Mouse (Mus musculus) stomach, postnatal 0 days (tissue): ENCODE results near the gene Dqx1.

Experiments used
- CTCF ChIP-seq: IDR thresholded peaks from 2 replicates; pipeline ENCODE4 v1.5.1; 2016; ENCODE audit warnings: antibody characterized with exemption, low read depth, mild to moderate bottlenecking, moderate library complexity
- EP300 ChIP-seq: optimal IDR thresholded peaks from 2 replicates; pipeline ENCODE3; 2016; ENCODE audit warnings: antibody characterized with exemption

DNA sequence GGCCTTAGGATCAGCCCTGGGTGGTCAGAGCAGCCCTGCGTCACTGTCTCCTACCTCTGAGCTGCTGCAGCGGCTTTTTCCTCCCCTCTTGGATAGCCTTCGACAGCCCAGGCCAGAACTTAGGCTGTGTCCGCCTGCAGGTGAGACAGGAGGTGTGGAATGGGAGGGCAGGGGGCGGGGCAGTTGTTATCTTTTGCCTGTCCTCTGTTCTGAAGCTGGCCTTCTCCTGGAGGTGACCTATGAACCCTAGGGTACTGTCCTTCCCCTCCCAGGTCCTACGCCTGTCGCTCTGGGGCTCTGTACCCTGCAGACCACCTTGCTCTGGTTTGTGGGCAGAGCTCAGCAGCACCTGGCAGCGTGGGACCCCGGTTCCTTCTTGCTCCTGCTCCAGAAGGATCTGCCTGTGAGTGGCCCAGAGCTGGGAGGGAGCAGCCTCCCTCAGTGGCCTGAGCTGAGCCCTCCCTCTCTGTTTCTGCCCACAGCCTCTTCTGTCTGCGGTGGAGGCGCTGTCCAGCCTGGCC lies 45.5 kb downstream of the Dqx1 start:
- no peak for TF ChIP-seq CTCF
- no peak for TF ChIP-seq EP300
